Mouse (Mus musculus) liver, embryonic 16.5 days (tissue): Measurements from ENCODE around the gene Otulinl. TPM values are rescaled to one million over a fixed set of nuclear protein-coding genes. Genes with fewer than 3 reads are reported as not detected.

Experiments
- ATAC-seq: fragments of 200-750 bp; cut with Nextera tagmentation; 2 replicates; pipeline ENCODE4 v1.8.0; 2017; ENCODE audit warnings: low read depth, mild to moderate bottlenecking, moderate number of reproducible peaks, moderate library complexity
- H3K27ac ChIP-seq: fragments of 300-500 bp; sonication (generic); 2 replicates; pipeline ENCODE4 v1.5.1; 2014; ENCODE audit warnings: mild to moderate bottlenecking, low read length
- H3K27me3 ChIP-seq: fragments of 300-500 bp; sonication (generic); 2 replicates; pipeline ENCODE4 v1.6.1; 2014; ENCODE audit warnings: low read depth, low read length, mixed read lengths; ENCODE audit not compliant: control insufficient read depth, insufficient read depth
- H3K36me3 ChIP-seq: fragments of 300-500 bp; sonication (generic); 2 replicates; pipeline ENCODE4 v1.6.1; 2014; ENCODE audit warnings: mild to moderate bottlenecking; ENCODE audit not compliant: control insufficient read depth, insufficient read depth
- H3K4me1 ChIP-seq: fragments of 300-500 bp; sonication (generic); 2 replicates; pipeline ENCODE4 v1.6.1; 2014; ENCODE audit warnings: low read depth, low read length, mixed read lengths; ENCODE audit not compliant: control insufficient read depth
- H3K4me2 ChIP-seq: fragments of 300-500 bp; sonication (generic); 2 replicates; pipeline ENCODE4 v1.6.1; 2014; ENCODE audit warnings: low read depth, low read length, mixed read lengths
- H3K4me3 ChIP-seq: fragments of 300-500 bp; sonication (generic); 2 replicates; pipeline ENCODE4 v1.5.1; 2014; ENCODE audit warnings: low read depth, mild to moderate bottlenecking, low read length
- H3K9ac ChIP-seq: fragments of 300-500 bp; sonication (generic); 2 replicates; pipeline ENCODE4 v1.6.1; 2014; ENCODE audit warnings: low read depth, low read length
- H3K9me3 ChIP-seq: fragments of 300-500 bp; sonication (generic); replicated peaks from 2 replicates; pipeline ENCODE4 v1.6.1; 2016; ENCODE audit warnings: low read length; ENCODE audit not compliant: control insufficient read depth
- WGBS: fragments of 180-500 bp; shearing (Covaris S2); extraction: QIAGEN DNeasy Blood & Tissue Kit; methylation state at CpG from one replicate; pipeline ENCODE4 v1.1.7; 2014; ENCODE audit not compliant: insufficient replicate concordance; 5-methylcytosine and 5-hydroxymethylcytosine counted together
- polyA plus RNA-seq: library from polyadenylated mRNA; unstranded; fragments of >200 nt; fragmentation: Nextera tagmentation; extraction: Ambion mirVana; gene quantifications from 2 replicates; pipeline ENCODE4 v1.2.1, GENCODE M21; 2015

Gene Otulinl
- polyA plus RNA-seq, 1 experiment from 2014 or later, result 9.5 TPM

DNA sequence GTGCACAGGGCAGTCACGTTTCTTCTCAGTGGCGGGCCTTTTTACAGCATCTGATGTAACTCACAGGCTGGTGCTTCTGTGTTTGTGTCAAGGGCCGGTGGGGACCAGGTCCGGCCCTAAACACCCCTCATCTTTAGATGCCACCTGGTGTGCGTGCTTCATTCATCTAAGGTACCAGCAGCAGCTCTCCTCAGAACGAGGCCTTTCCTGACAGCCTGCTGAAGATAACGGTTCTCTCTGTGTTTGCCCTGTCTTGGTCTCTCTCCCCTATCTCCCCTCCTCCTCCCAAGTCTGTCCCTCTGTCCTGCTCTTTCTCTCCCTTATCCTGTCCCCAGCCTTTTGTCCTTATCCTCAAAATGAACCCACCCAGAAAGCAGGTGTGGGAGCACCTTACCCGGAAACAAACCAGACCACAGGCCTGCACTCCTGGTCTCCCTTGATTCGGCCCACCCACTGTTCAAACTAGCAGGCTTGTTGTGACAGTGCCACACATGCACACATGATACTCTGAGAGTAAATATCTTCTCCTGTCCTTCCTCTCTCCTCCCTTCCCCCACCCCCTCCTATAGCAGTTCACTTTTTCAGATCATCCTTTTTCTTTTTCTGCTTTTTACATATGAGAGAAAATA lies 14.4 kb downstream of the Otulinl start:
- Histone ChIP-seq H3K27ac (0 out of 2 replicates have a peak overlapping the region, but pooled peaks have one; percentile 10), H3K9ac (no peak overlapping the region)
- WGBS, result 11% methylated on average over 9 of the region's 9 CpGs

DNA sequence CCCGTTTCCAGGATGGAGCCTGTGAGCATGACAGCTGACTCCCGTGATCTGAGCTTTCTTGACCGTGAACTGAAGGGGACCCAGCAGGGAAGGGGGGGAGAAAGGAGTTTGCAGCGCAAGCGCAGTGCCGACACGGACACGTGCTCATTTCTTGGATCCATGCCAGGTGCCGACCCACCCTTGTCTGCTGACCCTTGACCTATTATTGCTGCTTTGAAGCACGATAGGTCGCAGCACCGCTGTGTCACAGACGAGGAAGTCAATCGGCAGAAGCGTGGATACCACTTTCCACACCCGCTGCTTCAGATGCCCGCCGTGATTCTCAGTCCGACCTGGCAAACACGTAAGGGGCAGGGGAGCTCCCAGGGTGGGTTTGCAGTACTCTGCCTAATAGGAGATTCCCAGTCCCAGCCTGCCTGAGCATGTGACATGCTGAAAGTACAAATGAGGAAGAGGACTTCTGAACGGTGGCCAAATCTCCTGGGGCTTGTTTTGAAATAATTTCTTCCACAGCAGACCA lies 15.9 kb downstream of the Otulinl start:
- Histone ChIP-seq H3K4me2 (no peak overlapping the region), H3K4me1 (peaks cover 5% of the 10 kb centered on the region), H3K9ac (no peak overlapping the region), H3K9me3 (no peaks in the 10 kb centered on the region), H3K27me3 (no peaks in the 10 kb centered on the region), H3K27ac (0 out of 2 replicates have a peak overlapping the region, but pooled peaks have one; percentile 24), H3K36me3 (no peaks in the 10 kb centered on the region), H3K4me3 (no peak overlapping the region)
- WGBS, result 59% methylated on average over 21 of the region's 21 CpGs
- ATAC-seq, result no peak

More for the DNA sequence above, 14.4 kb downstream of the Otulinl start:
- no peak overlapping the region for H3K4me3 ChIP-seq
- ATAC-seq, result no peak
- H3K27me3 ChIP-seq, result no peaks in the 10 kb centered on the region
- no peaks in the 10 kb centered on the region for H3K36me3 ChIP-seq
- H3K9me3 ChIP-seq, result no peaks in the 10 kb centered on the region
- no peak overlapping the region for H3K4me2 ChIP-seq
- peaks cover 5% of the 10 kb centered on the region for H3K4me1 ChIP-seq

DNA sequence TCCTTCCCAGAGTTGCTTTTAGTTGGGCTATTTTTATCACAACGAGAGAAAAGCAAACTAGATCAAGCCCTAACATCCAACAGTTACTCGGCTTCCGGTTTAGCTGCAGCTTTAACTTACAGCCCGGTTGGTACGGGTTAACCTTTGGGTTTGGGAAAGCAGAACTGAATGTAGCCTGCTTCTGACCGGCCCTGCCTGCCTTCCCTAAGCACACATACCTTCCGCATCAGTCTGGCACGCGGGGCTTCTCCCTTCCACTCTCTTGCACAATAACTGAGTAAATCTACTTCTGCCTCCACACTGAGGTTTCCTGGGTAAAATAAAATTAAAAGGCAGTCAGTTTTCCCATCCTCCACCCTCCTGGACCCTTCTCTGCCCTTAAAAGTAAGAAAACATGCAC lies 17.3 kb downstream of the Otulinl start:
- WGBS, result 46% methylated on average over 9 of the region's 9 CpGs
- Histone ChIP-seq H3K4me2 (no peak overlapping the region), H3K27me3 (no peaks in the 10 kb centered on the region), H3K9ac (no peak overlapping the region), H3K4me1 (peaks cover 5% of the 10 kb centered on the region), H3K27ac (peak overlapping the region; percentile 55), H3K36me3 (no peaks in the 10 kb centered on the region), H3K4me3 (no peak overlapping the region), H3K9me3 (no peaks in the 10 kb centered on the region)
- ATAC-seq, result peak; percentile 60; the same call in 1 of the 2 replicates

DNA sequence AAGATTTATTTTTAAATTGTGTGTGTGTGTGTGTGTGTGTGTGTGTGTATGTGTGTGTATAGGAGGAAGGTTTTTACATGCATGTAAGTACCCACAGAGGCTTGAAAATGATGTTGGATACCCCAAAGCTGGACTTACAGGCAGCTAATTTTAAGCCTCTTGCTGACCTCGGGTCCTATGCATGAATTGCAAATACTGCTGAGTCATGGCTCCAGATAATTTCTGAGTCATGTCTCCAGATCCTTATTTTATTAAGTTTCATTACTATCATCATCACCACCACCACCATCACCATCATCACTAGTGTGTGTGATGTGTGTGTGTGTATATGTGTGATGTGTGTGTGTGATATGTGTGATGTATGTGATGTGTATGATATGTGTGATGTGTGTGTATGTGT lies 18.7 kb downstream of the Otulinl start:
- 0 out of 2 replicates have a peak, but pooled peaks cover 2% of the 10 kb centered on the region for H3K9me3 ChIP-seq
- H3K36me3 ChIP-seq, result no peaks in the 10 kb centered on the region
- H3K27ac ChIP-seq, result no peak overlapping the region
- no peak overlapping the region for H3K4me2 ChIP-seq
- no peak overlapping the region for H3K9ac ChIP-seq
- peaks cover 5% of the 10 kb centered on the region for H3K4me1 ChIP-seq
- 21% methylated on average over 1 of the region's 1 CpGs for WGBS
- ATAC-seq, result no peak
- H3K27me3 ChIP-seq, result no peaks in the 10 kb centered on the region
- H3K4me3 ChIP-seq, result no peak overlapping the region

DNA sequence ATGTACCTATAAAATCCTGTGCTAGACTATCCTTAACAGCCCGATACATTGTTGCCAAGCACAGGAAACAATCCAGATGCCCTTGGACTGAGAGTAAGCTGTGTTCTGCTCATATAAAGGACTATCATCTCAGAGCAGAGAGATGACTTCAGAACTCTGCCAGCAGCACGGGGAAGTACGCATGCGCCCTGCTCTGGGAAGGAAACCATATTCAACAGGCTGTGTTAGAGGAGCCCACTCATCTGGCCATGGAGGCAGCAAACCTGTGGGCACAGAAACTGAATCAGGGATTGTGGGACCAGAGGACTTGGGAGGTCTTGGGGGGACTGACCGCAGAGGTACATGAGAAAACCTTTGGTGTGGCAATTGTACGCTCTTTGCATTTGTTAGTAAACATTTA lies 19.7 kb downstream of the Otulinl start:
- no peak for ATAC-seq
- WGBS, result 67% methylated on average over 6 of the region's 6 CpGs
- no peak overlapping the region for H3K9ac ChIP-seq
- H3K4me1 ChIP-seq, result peaks cover 3% of the 10 kb centered on the region
- H3K4me3 ChIP-seq, result no peak overlapping the region
- no peak overlapping the region for H3K4me2 ChIP-seq
- H3K36me3 ChIP-seq, result no peaks in the 10 kb centered on the region
- no peaks in the 10 kb centered on the region for H3K27me3 ChIP-seq
- H3K27ac ChIP-seq, result no peak overlapping the region
- H3K9me3 ChIP-seq, result 0 out of 2 replicates have a peak, but pooled peaks cover 2% of the 10 kb centered on the region

DNA sequence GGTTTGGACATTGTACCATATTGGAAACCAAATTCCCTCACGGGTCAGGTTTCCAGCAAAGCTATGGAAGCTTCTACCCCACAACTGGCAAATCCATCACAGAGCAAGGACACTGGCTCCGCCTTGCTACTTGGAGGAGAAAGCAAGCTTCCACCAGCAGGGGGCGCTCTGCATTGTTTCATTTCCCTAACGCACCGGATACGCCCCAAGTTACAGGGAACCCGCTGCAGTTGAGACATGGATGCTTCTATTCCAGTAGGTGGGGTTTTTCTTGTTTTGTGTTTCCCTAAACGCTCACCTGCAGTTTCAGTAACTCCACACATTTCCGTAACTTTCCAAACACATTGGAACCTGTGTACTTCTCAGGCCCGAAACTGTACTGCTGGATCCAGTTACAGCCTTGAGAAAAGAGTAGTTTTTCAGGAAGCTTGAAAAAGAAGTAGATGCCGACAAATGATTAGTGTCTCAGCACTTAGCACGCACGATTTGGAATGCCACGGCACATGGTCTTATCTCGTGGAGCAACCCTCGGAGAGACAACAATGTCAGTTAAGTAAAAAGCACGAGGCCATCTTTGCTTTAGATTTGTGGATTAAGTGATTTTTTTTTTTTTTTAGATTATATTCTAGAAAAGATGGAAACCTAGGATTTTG lies 21.7 kb downstream of the Otulinl start:
- Histone ChIP-seq H3K27ac (no peak overlapping the region), H3K9me3 (0 out of 2 replicates have a peak, but pooled peaks cover 2% of the 10 kb centered on the region), H3K9ac (no peak overlapping the region), H3K4me1 (no peaks in the 10 kb centered on the region), H3K4me2 (no peak overlapping the region), H3K4me3 (no peak overlapping the region), H3K36me3 (no peaks in the 10 kb centered on the region), H3K27me3 (no peaks in the 10 kb centered on the region)
- 21% methylated on average over 17 of the region's 17 CpGs for WGBS
- ATAC-seq, result no peak

DNA sequence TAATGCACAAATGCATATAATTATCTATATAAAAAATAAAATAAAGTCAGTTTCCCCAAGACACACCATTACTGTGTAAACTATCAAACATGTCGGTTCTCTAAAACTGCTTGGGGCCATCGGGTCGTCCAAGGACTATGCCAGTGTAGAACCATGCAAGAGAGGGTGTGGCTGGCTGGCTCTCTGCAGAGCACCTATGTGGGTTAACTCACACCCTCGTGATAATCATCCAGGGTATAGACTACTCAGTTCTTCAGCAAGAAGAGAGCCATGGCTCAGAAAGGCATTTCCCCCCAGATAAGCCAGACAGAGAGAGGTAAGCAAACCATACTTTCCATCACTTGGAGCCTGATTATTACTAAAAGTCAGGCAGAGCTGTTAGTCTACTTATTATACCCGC lies 22.2 kb downstream of the Otulinl start:
- no peaks in the 10 kb centered on the region for H3K36me3 ChIP-seq
- no peak for ATAC-seq
- no peak overlapping the region for H3K9ac ChIP-seq
- no peak overlapping the region for H3K4me3 ChIP-seq
- H3K27me3 ChIP-seq, result no peaks in the 10 kb centered on the region
- WGBS, result 70% methylated on average over 5 of the region's 5 CpGs
- H3K4me2 ChIP-seq, result no peak overlapping the region
- no peaks in the 10 kb centered on the region for H3K4me1 ChIP-seq
- H3K9me3 ChIP-seq, result 0 out of 2 replicates have a peak, but pooled peaks cover 2% of the 10 kb centered on the region
- no peak overlapping the region for H3K27ac ChIP-seq

DNA sequence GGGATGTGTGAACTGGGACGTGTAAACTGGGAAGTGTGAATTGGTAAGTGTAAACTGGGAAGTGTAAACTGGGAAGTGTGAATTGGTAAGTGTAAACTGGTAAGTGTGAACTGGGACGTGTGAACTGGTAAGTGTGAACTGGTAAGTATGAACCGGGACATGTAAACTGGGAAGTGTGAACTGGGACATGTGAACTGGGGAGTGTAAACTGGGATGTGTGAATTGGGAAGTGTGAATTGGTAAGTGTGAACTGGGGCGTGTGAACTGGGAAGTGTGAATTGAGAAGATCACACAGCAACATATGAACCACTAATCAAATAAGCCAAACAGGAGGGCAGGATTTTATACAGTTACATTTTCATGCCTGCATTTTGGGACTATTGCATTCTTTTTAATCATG lies 23.0 kb downstream of the Otulinl start:
- H3K36me3 ChIP-seq, result no peaks in the 10 kb centered on the region
- no peaks in the 10 kb centered on the region for H3K4me1 ChIP-seq
- H3K9ac ChIP-seq, result no peak overlapping the region
- no peak for ATAC-seq
- no peak overlapping the region for H3K27ac ChIP-seq
- 71% methylated on average over 4 of the region's 4 CpGs for WGBS
- H3K27me3 ChIP-seq, result no peaks in the 10 kb centered on the region
- 0 out of 2 replicates have a peak, but pooled peaks cover 2% of the 10 kb centered on the region for H3K9me3 ChIP-seq
- H3K4me2 ChIP-seq, result no peak overlapping the region
- H3K4me3 ChIP-seq, result no peak overlapping the region

DNA sequence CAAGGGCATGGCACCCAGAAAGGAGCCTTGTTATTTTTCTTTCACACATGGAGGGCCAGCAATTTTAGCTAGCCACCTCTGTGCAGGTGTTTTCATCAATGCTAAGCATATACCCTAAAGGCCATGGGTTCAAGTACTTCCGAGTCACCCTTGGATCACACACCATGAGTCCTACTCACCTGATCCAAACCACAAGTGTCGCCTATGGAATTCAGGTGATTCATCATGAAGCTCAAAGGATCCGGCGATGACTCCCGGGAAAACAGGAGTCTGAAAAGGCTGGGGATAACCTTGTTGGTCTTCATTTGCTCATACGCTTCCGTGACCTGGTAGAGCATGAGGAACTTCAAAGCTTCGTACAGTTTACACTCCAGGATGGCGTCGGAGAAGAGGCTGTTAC lies 23.5 kb downstream of the Otulinl start:
- Histone ChIP-seq H3K9me3 (0 out of 2 replicates have a peak, but pooled peaks cover 2% of the 10 kb centered on the region), H3K27me3 (no peaks in the 10 kb centered on the region), H3K36me3 (no peaks in the 10 kb centered on the region), H3K4me2 (no peak overlapping the region), H3K27ac (no peak overlapping the region), H3K4me1 (no peaks in the 10 kb centered on the region), H3K9ac (no peak overlapping the region), H3K4me3 (no peak overlapping the region)
- no peak for ATAC-seq
- WGBS, result 82% methylated on average over 10 of the region's 10 CpGs
